Mouse (Mus musculus): ENCODE measurements around the gene Ube4b. TPM values are rescaled to one million over a fixed set of nuclear protein-coding genes. Genes with fewer than 3 reads are reported as not detected.

Gene Ube4b
- total RNA-seq, 2 experiments from 2014 or later: 65.8 to 85.7 TPM

GRCm38 (mm10) chr4:149339426-149340214 lies 86.9 kb downstream of the Ube4b start:
- DNase-seq: no peak

- DNase-seq: no peak
Measured at GRCm38 (mm10) chr4:149338137-149338536, 88.4 kb downstream of the Ube4b start.

- no peak for DNase-seq
Measured at GRCm38 (mm10) chr4:149337353-149337752, 89.2 kb downstream of the Ube4b start.

GRCm38 (mm10) chr4:149336302-149336701 lies 90.2 kb downstream of the Ube4b start:
- no peak for DNase-seq

- DNase-seq: no peak
Measured at GRCm38 (mm10) chr4:149334881-149335280, 91.7 kb downstream of the Ube4b start.

GRCm38 (mm10) chr4:149332726-149333125 lies 93.8 kb downstream of the Ube4b start:
- no peak for DNase-seq

- no peak for DNase-seq
Measured at GRCm38 (mm10) chr4:149330495-149330894, 96.1 kb downstream of the Ube4b start.

- DNase-seq: no peak
Measured at GRCm38 (mm10) chr4:149328735-149329134, 97.8 kb downstream of the Ube4b start.

GRCm38 (mm10) chr4:149327281-149327680 lies 99.3 kb downstream of the Ube4b start:
- no peak for DNase-seq

GRCm38 (mm10) chr4:149325411-149326162 lies 101.0 kb downstream of the Ube4b start:
- DNase-seq: peak; percentile 81

- DNase-seq: no peak
Measured at GRCm38 (mm10) chr4:149323730-149324129, 102.8 kb downstream of the Ube4b start.

GRCm38 (mm10) chr4:149322718-149323117 lies 103.8 kb downstream of the Ube4b start:
- DNase-seq: no peak

- no peak for DNase-seq
Measured at GRCm38 (mm10) chr4:149322286-149322685, 104.3 kb downstream of the Ube4b start.

- DNase-seq: no peak
Measured at GRCm38 (mm10) chr4:149319088-149319487, 107.5 kb downstream of the Ube4b start.

GRCm38 (mm10) chr4:149317387-149317786 lies 109.2 kb downstream of the Ube4b start:
- no peak for DNase-seq

- no peak for DNase-seq
Measured at GRCm38 (mm10) chr4:149314275-149314837, 112.2 kb downstream of the Ube4b start.

- no peak for DNase-seq
Measured at GRCm38 (mm10) chr4:149313558-149314253, 112.8 kb downstream of the Ube4b start.

- no peak for DNase-seq
Measured at GRCm38 (mm10) chr4:149311996-149312395, 114.6 kb downstream of the Ube4b start.

GRCm38 (mm10) chr4:149308491-149308820 lies 118.1 kb downstream of the Ube4b start:
- DNase-seq: no peak

GRCm38 (mm10) chr4:149307596-149308490 lies 118.7 kb downstream of the Ube4b start, which contains the start of gene Kif1b:
Gene Kif1b, minus strand, starts transcription at chr4:149307693.
- peak; percentile 98 to 99 for DNase-seq

Data from adrenal gland, postnatal 36 days (tissue).